22 mouse cellular contexts compared by ENCODE assay signal in the genomic region with DNA sequence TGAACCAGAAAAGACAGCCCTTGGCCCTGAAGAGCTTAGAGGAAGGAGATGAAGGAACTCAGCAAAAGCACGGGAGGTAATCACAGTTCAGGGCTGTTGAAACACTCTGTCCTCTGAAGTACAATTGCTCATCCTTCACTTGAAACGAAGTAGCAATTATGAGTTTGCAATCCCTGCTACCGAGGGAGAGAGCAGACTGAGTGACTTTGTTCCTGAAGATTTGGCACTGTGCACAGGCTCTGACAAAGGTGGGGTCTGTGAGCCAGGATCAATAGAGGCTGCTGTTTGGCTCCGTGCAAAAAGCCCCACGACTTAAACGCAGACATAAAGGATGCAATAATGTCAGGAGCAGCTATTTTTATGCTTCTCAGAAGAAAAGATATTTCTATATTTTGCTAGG. TPM values are rescaled to one million over a fixed set of nuclear protein-coding genes. Genes with fewer than 3 reads are reported as not detected.
DNase-seq lines count a peak whose midpoint lies in the region; ATAC-seq and TF ChIP-seq lines count a peak whose summit lies in the region.
"Had no signal": no experiment of that assay in that cellular context is flagged by ENCODE, and none has a peak within 500 bp of the region (broad histone marks: within the 10 kb centered on the region; RNA-seq: fewer than 3 reads in every experiment).

No protein-coding gene starts in this region.

- TF ChIP-seq POLR2A in liver, adult 2 months (IDR thresholded peaks at IDR 0.05; ENCODE audit: extremely low read depth, insufficient read depth, low read length): no peak
- no peak for TF ChIP-seq POLR2A in brain, embryonic 14.5 days (IDR thresholded peaks at IDR 0.05; ENCODE audit: borderline replicate concordance, extremely low read depth, insufficient read depth, insufficient read length, poor library complexity, severe bottlenecking)

- no peaks in the 10 kb centered on the region for H3K27me3 ChIP-seq in forebrain, postnatal 0 days (ENCODE audit: insufficient read depth, low read length)
- no peaks in the 10 kb centered on the region for H3K27me3 ChIP-seq in forebrain, embryonic 13.5 days
- no peaks in the 10 kb centered on the region for H3K27me3 ChIP-seq in liver, adult 2 months (ENCODE audit: control insufficient read depth, insufficient read depth, low read length)
- H3K27me3 ChIP-seq in liver, postnatal 0 days (ENCODE audit: insufficient read depth, low read length): no peaks in the 10 kb centered on the region
- H3K27me3 ChIP-seq in lung, postnatal 0 days (replicated peaks; ENCODE audit: insufficient read depth, low read length): no peaks in the 10 kb centered on the region
- H3K27me3 ChIP-seq: embryonic facial prominence, embryonic 15.5 days; hindbrain, embryonic 15.5 days had no signal

- H3K9ac ChIP-seq in forebrain, postnatal 0 days: no peak overlapping the region
- H3K9ac ChIP-seq in forebrain, embryonic 13.5 days: no peak overlapping the region
- no peak overlapping the region for H3K9ac ChIP-seq in liver, adult 2 months (ENCODE audit: low read depth, low read length)
- no peak overlapping the region for H3K9ac ChIP-seq in liver, postnatal 0 days (replicated peaks)
- H3K9ac ChIP-seq in lung, postnatal 0 days (replicated peaks; ENCODE audit: low read depth): no peak overlapping the region
- H3K9ac ChIP-seq: embryonic facial prominence, embryonic 15.5 days; heart, embryonic 12.5 days; hindbrain, embryonic 15.5 days had no signal

- no peak for TF ChIP-seq CTCF in forebrain, postnatal 0 days (IDR thresholded peaks at IDR 0.05; ENCODE audit: low read depth)
- no peak for TF ChIP-seq CTCF in liver, adult 2 months (IDR thresholded peaks at IDR 0.05; ENCODE audit: low read depth, low read length)
- TF ChIP-seq CTCF in liver, postnatal 0 days (IDR thresholded peaks at IDR 0.05; ENCODE audit: low read depth): no peak
- TF ChIP-seq CTCF in brain, embryonic 14.5 days (IDR thresholded peaks at IDR 0.05; ENCODE audit: borderline replicate concordance, extremely low read depth, insufficient read depth, insufficient read length): no peak
- no peak for TF ChIP-seq CTCF in lung, postnatal 0 days (IDR thresholded peaks at IDR 0.05)

- H3K4me2 ChIP-seq in forebrain, postnatal 0 days (ENCODE audit: low read depth): peak overlapping the region; percentile 5; the same call in 1 of the 2 replicates
- no peak overlapping the region for H3K4me2 ChIP-seq in forebrain, embryonic 13.5 days
- no peak overlapping the region for H3K4me2 ChIP-seq in liver, postnatal 0 days (ENCODE audit: low read depth, low read length)
- no peak overlapping the region for H3K4me2 ChIP-seq in lung, postnatal 0 days (replicated peaks; ENCODE audit: low read depth, low read length)
- H3K4me2 ChIP-seq: embryonic facial prominence, embryonic 15.5 days; heart, embryonic 12.5 days; hindbrain, embryonic 15.5 days had no signal

- H3K36me3 ChIP-seq in forebrain, postnatal 0 days (ENCODE audit: insufficient read depth): no peaks in the 10 kb centered on the region
- no peaks in the 10 kb centered on the region for H3K36me3 ChIP-seq in forebrain, embryonic 13.5 days (ENCODE audit: poor library complexity, severe bottlenecking)
- no peaks in the 10 kb centered on the region for H3K36me3 ChIP-seq in liver, adult 2 months (ENCODE audit: control insufficient read depth, insufficient read depth, low read length)
- H3K36me3 ChIP-seq in liver, postnatal 0 days (replicated peaks; ENCODE audit: insufficient read depth, low read length): no peaks in the 10 kb centered on the region
- no peaks in the 10 kb centered on the region for H3K36me3 ChIP-seq in lung, postnatal 0 days (ENCODE audit: insufficient read depth, low read length)
- H3K36me3 ChIP-seq: embryonic facial prominence, embryonic 15.5 days; heart, embryonic 12.5 days; hindbrain, embryonic 15.5 days had no signal

- no peak for TF ChIP-seq EP300 in liver, postnatal 0 days (IDR thresholded peaks at IDR 0.05; ENCODE audit: low read depth)
- no peak for TF ChIP-seq EP300 in lung, postnatal 0 days (IDR thresholded peaks at IDR 0.05)

- WGBS in forebrain, postnatal 0 days: 8% methylated on average over 6 of the region's 6 CpGs
- WGBS in forebrain, embryonic 13.5 days: 24% methylated on average over 6 of the region's 6 CpGs
- WGBS in liver, adult 2 months: 19% methylated on average over 6 of the region's 6 CpGs
- WGBS in liver, postnatal 0 days (ENCODE audit: insufficient replicate concordance): 48% methylated on average over 6 of the region's 6 CpGs
- 28% methylated on average over 6 of the region's 6 CpGs for WGBS in lung, postnatal 0 days

- H3K4me1 ChIP-seq in forebrain, postnatal 0 days (ENCODE audit: insufficient read depth): no peaks in the 10 kb centered on the region
- peaks cover 11% of the 10 kb centered on the region for H3K4me1 ChIP-seq in forebrain, embryonic 13.5 days
- peaks cover 2% of the 10 kb centered on the region; the same call in 1 of the 2 replicates for H3K4me1 ChIP-seq in liver, adult 2 months (ENCODE audit: control insufficient read depth, insufficient read depth, low read length)
- peaks cover 8% of the 10 kb centered on the region; the same call in 1 of the 2 replicates for H3K4me1 ChIP-seq in liver, postnatal 0 days (ENCODE audit: insufficient read depth)
- 0 out of 2 replicates have a peak, but pooled peaks cover 2% of the 10 kb centered on the region for H3K4me1 ChIP-seq in lung, postnatal 0 days (ENCODE audit: insufficient read depth, low read depth, low read length)
- H3K4me1 ChIP-seq: embryonic facial prominence, embryonic 15.5 days had no signal

- H3K79me2 ChIP-seq in liver, adult 2 months (ENCODE audit: control insufficient read depth, insufficient read depth, low read length): no peaks in the 10 kb centered on the region

- no peak overlapping the region for H3K4me3 ChIP-seq in forebrain, postnatal 0 days (ENCODE audit: low read depth, low read length)
- H3K4me3 ChIP-seq in forebrain, embryonic 13.5 days: no peak overlapping the region
- no peak overlapping the region for H3K4me3 ChIP-seq in liver, adult 2 months (ENCODE audit: insufficient read depth, low read depth, low read length)
- H3K4me3 ChIP-seq in liver, postnatal 0 days (ENCODE audit: low read depth, low read length): no peak overlapping the region
- no peak overlapping the region for H3K4me3 ChIP-seq in lung, postnatal 0 days (ENCODE audit: low read depth, low read length)
- H3K4me3 ChIP-seq: embryonic facial prominence, embryonic 15.5 days; erythroblast, embryonic 14.5 days; gastrocnemius, adult 2 months; heart, embryonic 12.5 days; hindbrain, embryonic 15.5 days had no signal

- no peak overlapping the region for H3K27ac ChIP-seq in forebrain, postnatal 0 days (ENCODE audit: low read depth, low read length)
- H3K27ac ChIP-seq in forebrain, embryonic 13.5 days: no peak overlapping the region
- H3K27ac ChIP-seq in liver, adult 2 months (replicated peaks; ENCODE audit: insufficient read depth, low read depth, low read length): no peak overlapping the region
- no peak overlapping the region for H3K27ac ChIP-seq in liver, postnatal 0 days (ENCODE audit: low read depth)
- H3K27ac ChIP-seq in lung, postnatal 0 days (ENCODE audit: low read length): no peak overlapping the region
- H3K27ac ChIP-seq: embryonic facial prominence, embryonic 15.5 days; gastrocnemius, adult 2 months; hindbrain, embryonic 15.5 days had no signal

- ATAC-seq in forebrain, postnatal 0 days: peak; percentile 47
- no peak for ATAC-seq in forebrain, embryonic 13.5 days
- ATAC-seq in liver, postnatal 0 days: no peak
- ATAC-seq in lung, postnatal 0 days: no peak

- no peak for DNase-seq in forebrain, postnatal 0 days
- DNase-seq in liver, adult 2 months (ENCODE audit: extremely low read depth, low read depth, low spot score): peak; percentile 17
- DNase-seq in liver, postnatal 0 days: no peak
- DNase-seq in brain, adult 2 months (ENCODE audit: low read depth, low spot score): peak; percentile 60
- peak; percentile 69 for DNase-seq in brain, embryonic 14.5 days (ENCODE audit: low read depth)
- no peak for DNase-seq in neural tube, embryonic 10.5 days (ENCODE audit: extremely low spot score, low spot score)
- DNase-seq in lung, postnatal 0 days (ENCODE audit: low spot score): no peak
- DNase-seq: adrenal gland, adult 2 months; adrenal gland, postnatal 25 days; cerebellum, adult 11 months; cerebellum, adult 8-10 months; cerebellum, postnatal 14 days; embryo, embryonic 11 days; gastrocnemius, adult 2 months; gastrocnemius, postnatal 25 days; heart, postnatal 36 days had no signal

- H3K9me3 ChIP-seq in forebrain, postnatal 0 days (ENCODE audit: low read length): no peaks in the 10 kb centered on the region
- H3K9me3 ChIP-seq in forebrain, embryonic 13.5 days (replicated peaks): no peaks in the 10 kb centered on the region
- H3K9me3 ChIP-seq in liver, postnatal 0 days (ENCODE audit: low read length): no peaks in the 10 kb centered on the region
- H3K9me3 ChIP-seq in lung, postnatal 0 days (ENCODE audit: low read length): no peaks in the 10 kb centered on the region
- H3K9me3 ChIP-seq: embryonic facial prominence, embryonic 15.5 days; heart, embryonic 12.5 days; hindbrain, embryonic 15.5 days had no signal

RNA-seq across cellular contexts. Expression of a gene that starts 30.1 kb away (rescaled TPM):
- total RNA-seq in forebrain, postnatal 0 days (2014; rRNA removed): 4.1 and 7.0 TPM in 2 replicates
- 1.6 and 2.5 TPM in 2 replicates for polyA plus RNA-seq in forebrain, postnatal 0 days (2015; fragmentation: Nextera tagmentation; extraction: Ambion mirVana)
- 0.22 and 0.30 TPM in 2 replicates for polyA plus RNA-seq in forebrain, embryonic 13.5 days (2015; fragmentation: Nextera tagmentation; extraction: Ambion mirVana)
- under 0.01 and 0.07 TPM in 2 replicates for total RNA-seq in liver, adult 2 months (2014; rRNA removed)
- polyA plus RNA-seq in liver, adult 2 months (2012; rRNA removed): 0.05 and 0.10 TPM in 2 replicates
- polyA plus RNA-seq in liver, postnatal 0 days (2015; fragmentation: Nextera tagmentation; extraction: Ambion mirVana): 0.20 and 0.22 TPM in 2 replicates
- 4.0 and 9.4 TPM in 2 replicates for polyA plus RNA-seq in brain, embryonic 14.5 days (2012; rRNA removed)
- 4.1 and 4.5 TPM in 2 replicates for polyA plus RNA-seq in lung, postnatal 0 days (2015; fragmentation: Nextera tagmentation; extraction: Ambion mirVana)
- total RNA-seq: granulocyte monocyte progenitor cell, adult 5-6 weeks had no signal
- polyA plus RNA-seq: erythroblast, embryonic 14.5 days had no signal

Comparison
In these comparisons a context has a peak if more than half of its experiments do, and no peak if none do; other contexts are left out.
1. DNase-seq: peak in liver, adult 2 months (single experiment), brain, adult 2 months (single experiment) and brain, embryonic 14.5 days (single experiment); none in forebrain, postnatal 0 days (single experiment), liver, postnatal 0 days (single experiment), neural tube, embryonic 10.5 days (single experiment) and lung, postnatal 0 days (single experiment).